ENCODE assay signal across 8 mouse cellular contexts in the genomic region with DNA sequence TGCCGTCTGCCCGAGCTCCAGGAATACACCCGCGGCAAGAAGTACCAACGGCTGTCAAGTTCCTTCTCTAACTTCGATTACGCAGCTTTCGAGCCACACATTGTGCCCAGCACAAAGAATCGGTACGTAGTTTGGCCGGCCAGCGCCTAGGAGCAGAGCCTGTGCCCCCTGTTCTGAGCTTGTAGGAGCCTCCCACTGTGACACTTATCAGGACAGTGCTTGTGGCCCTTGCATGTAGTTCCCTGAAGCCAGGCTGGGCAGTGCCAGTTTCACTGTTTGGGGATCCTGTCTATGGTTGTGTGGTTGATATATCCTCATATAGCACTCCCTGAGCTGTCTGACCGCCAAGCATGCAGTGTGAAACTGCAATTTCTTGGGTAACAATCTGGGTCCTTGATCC. TPM values are rescaled to one million over a fixed set of nuclear protein-coding genes. Genes with fewer than 3 reads are reported as not detected.
DNase-seq lines count a peak whose midpoint lies in the region; ATAC-seq and TF ChIP-seq lines count a peak whose summit lies in the region.

No protein-coding gene starts in this region.

- H3K27ac ChIP-seq in heart, embryonic 10.5 days, result peak overlapping the region; percentile 90
- H3K27ac ChIP-seq in CH12.LX (ENCODE audit: insufficient read depth, low read depth), result peak overlapping the region; percentile 58
- H3K27ac ChIP-seq in forebrain, embryonic 16.5 days (ENCODE audit: low read length), result peak overlapping the region; percentile 63
- peak overlapping the region; percentile 85 for H3K27ac ChIP-seq in macrophage

- H3K9ac ChIP-seq in CH12.LX (ENCODE audit: insufficient read depth, low read depth), result peak overlapping the region; percentile 89
- peak overlapping the region; percentile 79 for H3K9ac ChIP-seq in forebrain, embryonic 16.5 days (replicated peaks; ENCODE audit: low read depth, low read length)

- H3K4me2 ChIP-seq in CH12.LX (ENCODE audit: insufficient read depth, low read depth, poor library complexity, severe bottlenecking), result peak overlapping the region; percentile 82
- peak overlapping the region; percentile 98 for H3K4me2 ChIP-seq in forebrain, embryonic 16.5 days (ENCODE audit: low read length)

- no peaks in the 10 kb centered on the region for H3K27me3 ChIP-seq in heart, embryonic 10.5 days (ENCODE audit: insufficient read depth, poor library complexity, severe bottlenecking)
- H3K27me3 ChIP-seq in CH12.LX (replicated peaks), result no peaks in the 10 kb centered on the region
- H3K27me3 ChIP-seq in forebrain, embryonic 16.5 days (replicated peaks; ENCODE audit: control insufficient read depth, insufficient read depth, low read length), result no peaks in the 10 kb centered on the region

- H3K4me1 ChIP-seq in heart, embryonic 10.5 days, result peaks cover 38% of the 10 kb centered on the region
- H3K4me1 ChIP-seq in CH12.LX (ENCODE audit: control insufficient read depth in 1 of 2, insufficient read depth in 2 of 2), result peaks cover 17 to 62% of the 10 kb centered on the region in 2 experiments
- H3K4me1 ChIP-seq in forebrain, embryonic 16.5 days (replicated peaks; ENCODE audit: control insufficient read depth, insufficient read depth, low read length), result peaks cover 36% of the 10 kb centered on the region

- in situ Hi-C loops in CH12.LX (cut with MboI; ENCODE audit: low pct_ligation_motif_present, low pct_unique_long_range_greater_than_20kb, low sequenced_read_pairs), result no loop called here

- no peak for TF ChIP-seq CTCF in CH12.LX (conservative IDR thresholded peaks at IDR 0.05 in 1 of 2, IDR thresholded peaks at IDR 0.05 in 1 of 2; ENCODE audit: low read depth in 2 of 2, low read length in 2 of 2)

- H3K36me3 ChIP-seq in heart, embryonic 10.5 days, result peaks cover 71% of the 10 kb centered on the region
- H3K36me3 ChIP-seq in CH12.LX (replicated peaks in 1 of 2; ENCODE audit: control insufficient read depth in 1 of 2, insufficient read depth in 1 of 2, low read length in 1 of 2) (peaks cover 67 to 75% of the 10 kb centered on the region in 2 experiments), macrophage (ENCODE audit: inconsistent target) (peaks cover 53% of the 10 kb centered on the region)
- peaks cover 52% of the 10 kb centered on the region for H3K36me3 ChIP-seq in forebrain, embryonic 16.5 days (ENCODE audit: control insufficient read depth, insufficient read depth)

- dilution Hi-C loops in CH12.LX (cut with MboI; ENCODE audit: extremely low pct_ligation_motif_present, extremely low pct_unique_long_range_greater_than_20kb, low sequenced_read_pairs), result no loop called here

- no peak for TF ChIP-seq EP300 in CH12.LX (IDR thresholded peaks at IDR 0.05; ENCODE audit: low read length)

- peak overlapping the region; percentile 76 for H3K4me3 ChIP-seq in heart, embryonic 10.5 days
- H3K4me3 ChIP-seq in CH12.LX (replicated peaks in 1 of 3; ENCODE audit: low read depth in 2 of 3, low read length in 2 of 3, poor library complexity in 1 of 3) (peak overlapping the region; percentile 85 to 94 (median 90)), macrophage (ENCODE audit: inconsistent target) (peak overlapping the region; percentile 99)
- H3K4me3 ChIP-seq in forebrain, embryonic 16.5 days (replicated peaks; ENCODE audit: low read length), result peak overlapping the region; percentile 86

- ATAC-seq in forebrain, embryonic 16.5 days, result 0 out of 2 replicates have a peak, but pooled peaks have one; percentile 3
- no peak for ATAC-seq in activated CD4-positive, CD25-positive, alpha-beta regulatory T cell, adult 4 months

- 4% methylated on average over 13 of the region's 13 CpGs for WGBS in heart, embryonic 10.5 days
- WGBS in forebrain, embryonic 16.5 days, result 4% methylated on average over 13 of the region's 13 CpGs
- WGBS in macrophage (ENCODE audit: missing documents), result 1% methylated on average over 13 of the region's 13 CpGs

- H3K79me2 ChIP-seq in CH12.LX (replicated peaks; ENCODE audit: control insufficient read depth, extremely low read depth, insufficient read depth, poor library complexity, severe bottlenecking) (peaks cover 60% of the 10 kb centered on the region), macrophage (ENCODE audit: inconsistent target) (peaks cover 88% of the 10 kb centered on the region)

- TF ChIP-seq RAD21 in CH12.LX (IDR thresholded peaks at IDR 0.05; ENCODE audit: low read depth, low read length), result no peak

- no peak for DNase-seq in heart, embryonic 10.5 days (ENCODE audit: low spot score)
- no peak for DNase-seq in heart, adult 9 months (ENCODE audit: low spot score in 2 of 2)
- DNase-seq in CH12.LX (ENCODE audit: extremely low read depth), result no peak
- no peak for DNase-seq in urinary bladder, adult 18-20 months (ENCODE audit: low spot score in 2 of 2)
- no peak for DNase-seq in embryo, embryonic 10 days (ENCODE audit: low spot score)

- no peaks in the 10 kb centered on the region for H3K9me3 ChIP-seq in heart, embryonic 10.5 days
- no peaks in the 10 kb centered on the region for H3K9me3 ChIP-seq in CH12.LX (replicated peaks; ENCODE audit: low read length)
- H3K9me3 ChIP-seq in forebrain, embryonic 16.5 days (ENCODE audit: control insufficient read depth, low read length), result no peaks in the 10 kb centered on the region

- no peak for TF ChIP-seq POLR2A in CH12.LX (IDR thresholded peaks at IDR 0.05; ENCODE audit: low read depth, low read length)

RNA-seq across cellular contexts. Expression of gene Surf1, which starts 0.4 kb away (rescaled TPM):
- polyA plus RNA-seq in heart, embryonic 10.5 days (2016; fragmentation: Nextera tagmentation; extraction: Ambion mirVana), result 40.9 and 45.6 TPM in 2 replicates
- total RNA-seq in CH12.LX (2012; rRNA removed), result 58.7 and 64.6 TPM in 2 replicates
- 43.4 and 48.1 TPM in 2 replicates for total RNA-seq in CH12.LX (2014; rRNA removed)
- 83.9 and 86.9 TPM in 2 replicates for polyA plus RNA-seq in CH12.LX (2012; ENCODE audit: insufficient read length, low read depth)
- polyA plus RNA-seq in forebrain, embryonic 16.5 days (2015; fragmentation: Nextera tagmentation; extraction: Ambion mirVana), result 69.9 and 82.1 TPM in 2 replicates
- total RNA-seq in macrophage (2018; cell fraction: chromatin; rRNA removed), result 100 to 1,000 TPM in 5 of 26 experiments, 10 to 100 TPM in 21; 41.8 to 113 (median 78.7) TPM
- 10 to 100 TPM; 51.6 to 97.7 (median 81.3) TPM for total RNA-seq in macrophage (2018; cell fraction: cytosol; rRNA removed)
- 100 to 1,000 TPM in 1 of 26 experiments, 10 to 100 TPM in 25; 43.1 to 104 (median 63.4) TPM for total RNA-seq in macrophage (2018; cell fraction: nucleus; rRNA removed)
- 55.2 to 73.5 TPM (median 59.6 TPM) in 3 replicates for polyA plus RNA-seq in macrophage (2018)
- 100 to 1,000 TPM; 115 to 121 TPM for polyA plus RNA-seq in activated CD4-positive, CD25-positive, alpha-beta regulatory T cell, adult 4 months (2017; shearing (Covaris generic))

RNA-seq across cellular contexts. Expression of gene Surf2, which starts 0.6 kb away (rescaled TPM):
- polyA plus RNA-seq in heart, embryonic 10.5 days (2016; fragmentation: Nextera tagmentation; extraction: Ambion mirVana), result 39.9 and 45.7 TPM in 2 replicates
- total RNA-seq in CH12.LX (2012; rRNA removed) (28.7 and 36.9 TPM in 2 replicates), CH12.LX (2014; rRNA removed) (39.9 and 43.9 TPM in 2 replicates)
- polyA plus RNA-seq in CH12.LX (2012; ENCODE audit: insufficient read length, low read depth) (74.5 and 77.1 TPM in 2 replicates), macrophage (2018) (25.6 to 50.5 TPM (median 36.1 TPM) in 3 replicates)
- polyA plus RNA-seq in forebrain, embryonic 16.5 days (2015; fragmentation: Nextera tagmentation; extraction: Ambion mirVana), result 59.7 and 62.0 TPM in 2 replicates
- total RNA-seq in macrophage (2018; cell fraction: chromatin; rRNA removed), result 100 to 1,000 TPM in 6 of 26 experiments, 10 to 100 TPM in 20; 41.8 to 130 (median 79.6) TPM
- total RNA-seq in macrophage (2018; cell fraction: cytosol; rRNA removed), result 10 to 100 TPM; 17.6 to 34.4 (median 25.4) TPM
- total RNA-seq in macrophage (2018; cell fraction: nucleus; rRNA removed), result 100 to 1,000 TPM in 1 of 26 experiments, 10 to 100 TPM in 25; 24.2 to 112 (median 63.8) TPM
- 10 to 100 TPM; 41.8 to 46.6 TPM for polyA plus RNA-seq in activated CD4-positive, CD25-positive, alpha-beta regulatory T cell, adult 4 months (2017; shearing (Covaris generic))

RNA-seq across cellular contexts. Expression of gene Rpl7a, which starts 6.2 kb away (rescaled TPM):
- 425 and 513 TPM in 2 replicates for polyA plus RNA-seq in heart, embryonic 10.5 days (2016; fragmentation: Nextera tagmentation; extraction: Ambion mirVana)
- total RNA-seq in CH12.LX (2012; rRNA removed) (3,395 and 3,529 TPM in 2 replicates), CH12.LX (2014; rRNA removed) (3,077 and 3,396 TPM in 2 replicates)
- polyA plus RNA-seq in CH12.LX (2012; ENCODE audit: insufficient read length, low read depth) (1,126 and 1,142 TPM in 2 replicates), macrophage (2018) (1,034 to 1,136 TPM (median 1,099 TPM) in 3 replicates)
- polyA plus RNA-seq in forebrain, embryonic 16.5 days (2015; fragmentation: Nextera tagmentation; extraction: Ambion mirVana), result 494 and 501 TPM in 2 replicates
- total RNA-seq in macrophage (2018; cell fraction: chromatin; rRNA removed), result 100 to 1,000 TPM in 25 of 26 experiments, 10 to 100 TPM in 1; 96.9 to 251 (median 146) TPM
- total RNA-seq in macrophage (2018; cell fraction: cytosol; rRNA removed), result 1,000 to 10,000 TPM in 6 of 26 experiments, 100 to 1,000 TPM in 20; 578 to 1,334 (median 737) TPM
- 100 to 1,000 TPM; 151 to 254 (median 182) TPM for total RNA-seq in macrophage (2018; cell fraction: nucleus; rRNA removed)
- 1,000 to 10,000 TPM in 1 of 2 experiments, 100 to 1,000 TPM in 1; 720 to 1,212 TPM for polyA plus RNA-seq in activated CD4-positive, CD25-positive, alpha-beta regulatory T cell, adult 4 months (2017; shearing (Covaris generic))

RNA-seq across cellular contexts. Expression of gene Med22, which starts 6.3 kb away (rescaled TPM):
- 40.7 and 55.0 TPM in 2 replicates for polyA plus RNA-seq in heart, embryonic 10.5 days (2016; fragmentation: Nextera tagmentation; extraction: Ambion mirVana)
- total RNA-seq in CH12.LX (2012; rRNA removed), result 27.7 and 41.3 TPM in 2 replicates
- total RNA-seq in CH12.LX (2014; rRNA removed), result 34.4 and 42.1 TPM in 2 replicates
- polyA plus RNA-seq in CH12.LX (2012; ENCODE audit: insufficient read length, low read depth), result 35.4 and 37.3 TPM in 2 replicates
- polyA plus RNA-seq in forebrain, embryonic 16.5 days (2015; fragmentation: Nextera tagmentation; extraction: Ambion mirVana), result 177 and 180 TPM in 2 replicates
- 10 to 100 TPM in 10 of 26 experiments, 1 to 10 TPM in 16; 2.6 to 18.1 (median 7.1) TPM for total RNA-seq in macrophage (2018; cell fraction: chromatin; rRNA removed)
- 10 to 100 TPM; 12.3 to 36.9 (median 21.2) TPM for total RNA-seq in macrophage (2018; cell fraction: cytosol; rRNA removed)
- 10 to 100 TPM in 19 of 26 experiments, 1 to 10 TPM in 7; 6.4 to 29.5 (median 12.6) TPM for total RNA-seq in macrophage (2018; cell fraction: nucleus; rRNA removed)
- 14.4 to 39.2 TPM (median 31.3 TPM) in 3 replicates for polyA plus RNA-seq in macrophage (2018)
- polyA plus RNA-seq in activated CD4-positive, CD25-positive, alpha-beta regulatory T cell, adult 4 months (2017; shearing (Covaris generic)), result 10 to 100 TPM; 10.3 to 11.3 TPM

RNA-seq across cellular contexts. Expression of gene Surf6, which starts 14.1 kb away (rescaled TPM):
- 18.7 and 24.2 TPM in 2 replicates for polyA plus RNA-seq in heart, embryonic 10.5 days (2016; fragmentation: Nextera tagmentation; extraction: Ambion mirVana)
- total RNA-seq in CH12.LX (2012; rRNA removed), result 29.0 and 37.4 TPM in 2 replicates
- 34.8 and 37.7 TPM in 2 replicates for total RNA-seq in CH12.LX (2014; rRNA removed)
- polyA plus RNA-seq in CH12.LX (2012; ENCODE audit: insufficient read length, low read depth), result 47.5 and 52.1 TPM in 2 replicates
- 29.1 and 32.1 TPM in 2 replicates for polyA plus RNA-seq in forebrain, embryonic 16.5 days (2015; fragmentation: Nextera tagmentation; extraction: Ambion mirVana)
- total RNA-seq in macrophage (2018; cell fraction: chromatin; rRNA removed), result 10 to 100 TPM; 10.2 to 50.2 (median 26.1) TPM
- total RNA-seq in macrophage (2018; cell fraction: cytosol; rRNA removed), result 10 to 100 TPM in 23 of 26 experiments, 1 to 10 TPM in 3; 6.6 to 19.1 (median 14.0) TPM
- total RNA-seq in macrophage (2018; cell fraction: nucleus; rRNA removed), result 10 to 100 TPM in 25 of 26 experiments, 1 to 10 TPM in 1; 9.6 to 40.8 (median 19.0) TPM
- 16.4 to 25.2 TPM (median 21.2 TPM) in 3 replicates for polyA plus RNA-seq in macrophage (2018)
- polyA plus RNA-seq in activated CD4-positive, CD25-positive, alpha-beta regulatory T cell, adult 4 months (2017; shearing (Covaris generic)), result 10 to 100 TPM; 17.5 to 25.5 TPM
